Mouse (Mus musculus) right cerebral cortex, adult 18-20 months (tissue): ENCODE results near the gene Mia.

Source experiments
- DNase-seq: peaks from one replicate; pipeline ENCODE4 v3.0.0; 2022; ENCODE audit warnings: mixed read lengths

Mia gene

DNA sequence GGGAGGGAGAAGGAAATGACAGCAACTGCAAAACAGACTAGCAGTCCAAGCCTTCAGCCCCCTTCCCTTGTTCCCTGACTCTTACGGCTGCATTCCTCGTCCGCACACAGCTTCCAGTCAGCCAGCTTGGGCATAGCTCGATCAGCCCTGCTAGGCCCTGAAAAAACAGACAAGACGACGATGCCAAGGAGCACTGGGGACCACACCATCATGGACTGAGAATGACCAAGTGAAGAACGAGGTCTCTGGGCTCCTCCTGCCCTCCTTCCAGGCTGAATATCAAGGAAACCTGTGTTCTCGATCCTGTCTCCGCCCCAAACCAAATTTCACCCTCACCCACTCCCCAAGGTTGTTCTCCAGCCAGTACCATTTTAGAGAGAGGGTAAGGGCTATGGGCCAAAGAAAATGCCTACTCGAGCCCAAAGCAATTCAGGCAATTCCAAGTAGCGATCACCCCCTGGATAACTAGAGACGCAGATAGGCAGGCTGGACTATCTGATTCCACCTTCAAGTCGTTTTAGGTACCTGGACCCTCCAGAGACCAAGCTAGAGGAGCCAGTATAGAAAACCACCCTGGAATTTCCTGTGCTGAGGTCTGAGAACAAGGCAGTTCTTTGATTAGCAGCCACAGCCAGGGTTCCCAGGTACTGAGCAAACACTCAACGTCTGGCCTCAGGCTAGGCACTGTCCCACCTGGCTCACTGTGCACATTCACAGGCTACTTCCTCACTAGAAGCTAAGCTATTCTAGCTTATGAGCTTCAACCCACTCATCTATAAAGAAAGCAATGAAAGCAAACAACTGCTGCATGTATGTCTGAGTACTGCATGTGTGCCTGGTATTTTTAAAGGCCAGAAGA lies at the start of gene Mia, which contains the start of gene Gm21983:
Gene Mia (minus strand): TSS at position 321 of the 859 bp plus-strand sequence.
Gene Gm21983 (minus strand): TSS at position 250 of the 859 bp plus-strand sequence.
- DNase-seq: no peak

DNA sequence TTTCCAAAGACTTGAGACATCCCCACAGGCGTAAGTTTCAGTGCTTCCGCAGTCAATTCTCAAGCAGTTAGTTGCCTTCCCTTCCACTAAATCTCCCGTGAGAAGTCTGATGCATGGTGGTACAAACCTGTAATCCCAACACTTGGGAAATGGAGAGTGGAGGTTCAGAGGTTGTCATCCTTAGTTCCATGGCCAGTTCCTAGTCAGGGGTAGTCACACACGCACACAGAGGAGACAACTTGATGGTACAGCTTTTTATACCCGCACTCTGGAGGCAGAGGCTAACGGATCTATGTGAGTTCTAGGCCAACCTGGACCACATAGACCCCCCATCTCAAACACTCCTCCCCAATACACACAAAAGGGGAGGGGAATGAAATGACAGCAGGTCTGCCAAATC lies 47.9 kb upstream of the Mia start:
- DNase-seq: no peak

DNA sequence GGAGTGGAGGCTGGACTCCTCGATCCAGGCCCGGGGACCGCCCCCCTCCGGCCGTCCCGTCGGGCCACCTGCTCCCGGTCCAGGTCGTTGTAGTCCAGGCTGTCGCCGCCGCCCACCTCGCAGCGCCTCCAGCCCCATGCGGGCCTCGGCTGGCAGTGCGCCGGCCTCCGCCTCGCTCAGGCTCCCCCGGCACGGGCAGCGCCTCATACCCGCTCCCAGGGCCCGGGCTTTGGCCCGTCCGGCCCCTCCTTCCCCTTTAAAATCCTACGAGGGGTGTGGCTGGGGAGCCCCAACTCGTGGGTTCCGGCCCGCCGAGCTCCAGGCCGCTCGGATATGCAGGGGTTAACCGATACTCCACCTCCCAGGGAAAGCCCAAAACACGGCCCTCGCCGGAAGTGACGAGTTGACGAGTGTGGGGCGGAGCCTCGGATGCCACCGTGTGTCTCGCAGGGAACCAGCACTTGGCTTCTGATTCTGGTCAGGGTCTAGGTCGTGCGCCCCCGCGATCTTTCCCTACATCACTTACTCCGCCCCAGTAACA lies 47.4 kb upstream of the Mia start, which contains the start of gene Itpkc:
Gene Itpkc (minus strand): TSS at position 381 of the 541 bp plus-strand sequence.
- DNase-seq: peak; percentile 94

DNA sequence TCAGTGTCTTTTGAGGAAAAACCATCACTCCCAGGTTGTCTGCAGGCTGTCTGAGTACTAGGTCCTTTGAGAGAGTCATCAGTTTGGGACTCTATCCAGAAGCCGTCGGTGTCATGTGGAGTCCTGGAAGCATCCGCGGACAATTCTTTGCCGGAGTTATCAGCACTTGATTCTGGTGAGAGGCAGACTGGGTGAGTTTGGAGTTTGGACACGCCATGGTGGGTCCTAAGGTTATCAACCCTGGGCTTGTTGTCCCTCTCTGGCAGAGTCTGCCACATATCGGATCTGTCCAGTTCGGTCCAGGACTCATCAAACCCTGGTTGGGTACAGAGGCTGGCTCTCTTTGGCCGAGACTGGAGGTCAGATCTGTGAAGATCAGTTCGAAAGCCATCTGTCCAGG lies 46.7 kb upstream of the Mia start:
- peak; percentile 16 for DNase-seq

DNA sequence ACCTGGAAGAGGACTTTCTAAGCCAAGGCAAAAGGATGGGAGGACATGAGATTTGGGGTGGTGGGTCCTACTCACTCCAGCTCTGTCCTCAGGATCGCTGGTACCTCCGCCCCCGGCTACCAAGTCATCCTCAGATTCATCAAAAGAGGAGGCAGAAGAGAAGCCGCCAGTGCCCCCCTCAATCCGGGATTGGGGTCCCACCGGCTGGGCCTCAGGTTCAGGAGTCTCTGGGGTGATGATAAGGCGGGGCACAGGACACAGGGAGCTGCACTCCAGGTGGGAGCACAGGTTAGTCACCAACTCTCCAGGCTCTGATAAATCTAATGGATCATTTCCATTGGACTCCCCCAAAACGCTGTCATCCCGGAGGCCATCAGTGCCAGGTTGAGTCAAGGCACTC lies 46.3 kb upstream of the Mia start:
- no peak for DNase-seq

DNA sequence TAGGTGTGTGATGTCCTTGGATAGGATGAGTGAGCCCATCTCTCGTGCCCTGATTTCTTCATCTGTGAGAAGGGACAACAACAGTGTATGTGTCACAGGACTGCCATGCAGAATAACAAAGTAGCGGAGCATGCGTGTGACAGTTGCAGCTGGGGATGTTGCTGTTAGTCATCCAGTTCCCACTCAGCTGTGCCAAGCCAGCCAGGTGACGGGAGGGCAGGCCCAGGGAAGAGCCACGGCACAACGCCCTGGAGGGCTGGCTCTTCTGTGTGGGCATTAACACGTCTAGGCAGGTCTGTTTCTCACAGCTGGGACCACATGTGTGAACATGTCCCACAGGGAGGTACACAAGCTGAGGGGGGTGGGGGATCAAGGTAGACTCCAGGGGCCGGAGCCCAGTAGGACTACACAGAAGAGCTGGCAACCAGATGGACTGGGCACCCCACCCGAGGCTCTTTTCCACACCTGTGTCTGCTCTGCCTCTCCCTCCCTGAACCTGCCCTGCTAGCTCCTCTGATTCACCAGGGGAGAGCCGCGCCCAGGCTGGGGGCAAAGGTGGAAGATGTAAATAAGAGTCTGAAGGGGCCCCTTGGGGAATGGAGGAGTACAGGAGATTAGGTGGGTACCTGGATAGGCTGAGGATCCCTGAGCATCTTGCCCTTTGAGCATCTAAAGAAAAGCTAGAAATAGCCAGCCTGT lies 44.1 kb upstream of the Mia start:
- DNase-seq: peak; percentile 76

DNA sequence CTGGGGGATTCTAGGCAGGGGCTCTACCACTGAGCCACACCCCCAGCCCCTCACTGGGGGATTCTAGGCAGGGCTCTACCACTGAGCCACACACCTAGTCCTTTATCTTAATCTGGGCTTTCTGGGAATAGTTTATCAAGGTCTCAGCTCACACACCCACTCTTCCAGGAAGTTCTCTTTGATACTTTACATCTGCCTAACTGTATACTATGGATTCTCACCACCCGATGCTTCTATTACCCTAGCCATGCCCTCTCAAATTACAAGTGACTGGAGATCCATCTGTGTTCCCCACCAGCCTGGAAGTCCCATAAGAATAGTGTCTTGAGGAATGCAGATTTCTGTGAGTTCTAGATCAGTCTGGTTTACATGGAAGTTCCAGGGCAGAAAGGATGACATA lies 41.6 kb upstream of the Mia start:
- DNase-seq: no peak

DNA sequence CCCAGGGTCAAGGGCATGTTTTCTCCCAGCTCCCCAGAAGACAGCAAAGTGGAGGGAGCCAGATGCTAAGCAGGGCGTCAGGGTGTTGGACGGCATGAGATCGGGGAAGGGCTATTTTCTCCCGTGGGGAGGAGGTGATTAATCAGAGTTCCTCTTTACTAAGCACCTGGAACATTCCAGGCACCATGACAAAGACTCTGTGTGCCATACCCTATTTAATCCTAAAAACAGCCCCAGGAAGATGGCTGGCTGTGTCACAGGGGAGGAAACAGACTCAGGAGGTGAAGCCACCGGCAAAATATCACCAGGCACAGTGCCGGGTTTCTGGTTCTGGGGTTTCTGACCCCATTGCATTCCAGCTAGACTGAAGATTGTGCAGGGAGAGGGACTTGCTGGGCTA lies 41.0 kb upstream of the Mia start:
- DNase-seq: no peak

DNA sequence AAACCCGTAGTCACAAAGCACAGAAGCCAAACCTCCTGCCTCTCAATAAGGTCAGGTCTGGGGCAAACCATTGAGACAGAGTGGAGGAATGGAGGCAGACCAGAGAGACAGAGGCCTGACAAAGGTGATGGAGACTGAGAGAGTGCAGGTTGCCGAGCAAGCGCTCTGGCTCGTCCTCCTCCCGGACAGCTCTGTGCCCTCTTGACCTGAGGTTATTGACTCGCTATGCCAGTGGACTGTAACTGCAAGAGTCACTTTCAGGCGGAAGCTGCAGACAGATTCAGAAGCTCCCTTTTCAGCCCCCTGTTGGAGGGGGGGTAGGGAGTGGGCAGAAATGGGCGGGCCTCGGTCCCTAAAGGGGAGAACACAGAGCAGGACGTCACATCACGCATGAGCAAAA lies 39.0 kb upstream of the Mia start:
- no peak for DNase-seq

DNA sequence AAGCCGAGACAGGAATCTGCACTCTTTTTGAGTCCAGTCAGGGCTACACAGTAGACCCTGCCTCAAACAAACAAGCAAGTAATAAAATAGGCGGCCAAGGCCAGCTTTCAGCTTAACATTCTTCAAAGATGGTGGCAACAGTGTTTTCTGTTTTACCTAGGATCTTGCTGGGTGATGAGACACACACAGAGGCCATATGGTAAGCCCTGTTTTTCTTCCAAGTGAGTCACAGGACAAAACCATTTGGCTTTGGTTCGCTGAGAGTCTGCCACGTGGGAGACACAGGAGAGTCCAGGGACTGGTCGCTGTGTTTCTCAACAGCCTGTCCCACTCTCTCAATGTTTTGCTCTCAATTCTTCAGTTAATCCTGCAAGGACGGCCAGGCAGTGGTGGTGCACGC lies 37.6 kb upstream of the Mia start:
- DNase-seq: no peak

DNA sequence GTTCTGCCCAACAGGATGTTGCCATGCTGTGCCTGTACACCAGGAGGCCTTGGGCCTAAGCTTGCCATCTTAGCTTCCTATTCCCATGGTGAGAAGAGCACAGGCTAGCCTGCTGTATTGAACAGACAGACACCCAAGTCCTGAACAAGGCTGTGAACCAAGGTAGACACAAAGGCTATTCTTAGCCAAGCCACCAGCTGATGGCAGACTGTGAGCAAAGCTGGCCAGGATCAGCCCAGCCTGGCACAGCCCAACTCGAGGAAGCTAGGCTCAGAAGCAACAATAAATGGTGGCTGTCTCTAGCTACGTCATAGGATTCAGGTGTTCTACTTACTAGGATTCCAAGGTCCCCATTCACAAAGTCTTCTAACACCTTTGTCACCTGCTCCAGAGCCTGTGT lies 31.7 kb upstream of the Mia start:
- DNase-seq: no peak

DNA sequence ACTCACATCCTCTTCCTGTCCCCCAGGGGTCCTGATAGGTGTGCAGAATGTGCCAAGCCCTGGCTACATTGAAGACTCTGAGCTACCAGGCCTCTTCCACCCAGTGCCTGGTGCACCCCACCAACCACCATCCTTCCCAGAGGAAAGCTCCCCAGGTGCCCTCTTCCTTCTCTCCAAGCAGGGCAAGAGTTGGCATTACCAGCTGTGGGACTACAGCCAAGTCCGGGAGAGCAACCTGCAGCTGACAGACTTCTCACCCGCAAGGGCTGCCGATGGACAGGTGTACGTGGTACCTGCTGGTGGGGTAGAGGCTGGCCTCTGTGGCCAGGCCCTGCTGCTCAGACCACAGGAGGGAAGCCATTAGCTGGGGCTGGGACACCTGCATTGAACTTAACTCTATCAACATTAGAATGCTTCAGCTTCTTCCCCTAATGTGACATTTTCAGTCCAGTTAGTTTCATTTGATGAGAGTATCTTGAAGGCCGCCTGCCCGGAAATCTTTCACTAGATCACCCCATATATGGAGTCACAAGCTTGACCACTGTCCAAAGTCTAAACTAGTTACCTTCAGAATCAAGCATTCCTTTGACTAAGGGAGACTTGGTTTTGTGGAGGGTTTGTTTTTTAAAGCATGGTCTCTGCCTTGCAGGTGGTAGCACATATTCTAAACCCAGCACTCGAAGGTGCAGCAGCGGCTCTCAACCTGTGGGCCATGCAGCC lies 22.9 kb upstream of the Mia start:
- no peak for DNase-seq

DNA sequence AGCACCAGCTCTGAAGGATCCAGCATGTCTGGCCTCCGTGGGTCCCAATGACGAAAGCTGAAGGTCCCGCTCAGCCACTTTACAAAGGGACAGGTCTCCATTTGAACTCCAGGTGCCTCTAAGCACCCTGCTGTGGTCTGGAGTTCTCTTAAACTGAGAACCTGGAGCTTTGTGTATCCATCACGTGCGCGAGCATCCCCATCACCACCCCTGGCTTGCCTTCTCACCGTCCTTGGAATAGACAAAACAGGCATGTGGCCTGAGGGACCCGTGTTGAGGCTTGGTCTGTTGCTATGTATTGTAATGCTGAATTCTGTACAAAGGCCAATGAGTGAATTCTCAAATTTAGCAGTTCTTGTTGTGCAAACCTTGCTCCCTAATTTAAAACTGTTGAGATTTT lies 17.8 kb upstream of the Mia start:
- DNase-seq: no peak

DNA sequence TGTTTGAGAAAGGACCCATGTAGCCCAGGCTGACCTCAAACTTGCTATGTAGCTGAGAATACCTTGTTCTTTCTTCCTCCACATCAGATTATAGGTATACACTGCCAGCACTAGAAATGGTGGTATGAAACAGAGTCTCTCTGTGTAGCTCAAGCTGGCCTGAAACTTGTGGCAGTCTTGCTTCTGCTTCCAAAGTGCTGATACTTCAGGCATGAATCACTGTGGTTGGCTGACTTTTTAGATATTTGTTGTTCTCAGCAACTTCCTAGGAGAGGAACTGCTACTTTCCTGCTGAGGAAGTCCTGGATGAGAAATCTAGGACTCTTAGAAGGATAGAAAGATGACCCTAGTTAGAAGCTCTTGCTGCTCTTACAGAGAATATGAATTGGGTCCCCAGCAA lies 17.4 kb upstream of the Mia start:
- DNase-seq: no peak

DNA sequence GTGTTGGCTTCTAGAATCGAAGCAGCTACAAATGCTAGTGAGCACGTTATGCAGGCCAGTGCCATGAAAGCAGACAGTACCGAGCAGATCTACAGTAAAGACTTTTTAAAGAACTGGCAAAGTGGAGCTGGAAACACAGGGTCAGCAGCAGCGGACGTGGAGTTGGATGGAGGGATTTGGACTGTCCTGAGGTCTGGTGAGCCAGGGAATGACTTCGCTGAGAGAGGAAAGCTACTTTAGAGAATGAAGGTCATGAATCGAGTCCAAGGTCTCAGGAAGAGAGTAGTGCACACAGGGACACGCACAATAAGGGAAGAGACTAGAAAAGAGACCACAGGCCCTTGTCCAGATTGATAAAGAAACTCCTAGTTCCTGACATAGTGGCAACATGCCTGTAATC lies 16.7 kb upstream of the Mia start:
- DNase-seq: no peak

DNA sequence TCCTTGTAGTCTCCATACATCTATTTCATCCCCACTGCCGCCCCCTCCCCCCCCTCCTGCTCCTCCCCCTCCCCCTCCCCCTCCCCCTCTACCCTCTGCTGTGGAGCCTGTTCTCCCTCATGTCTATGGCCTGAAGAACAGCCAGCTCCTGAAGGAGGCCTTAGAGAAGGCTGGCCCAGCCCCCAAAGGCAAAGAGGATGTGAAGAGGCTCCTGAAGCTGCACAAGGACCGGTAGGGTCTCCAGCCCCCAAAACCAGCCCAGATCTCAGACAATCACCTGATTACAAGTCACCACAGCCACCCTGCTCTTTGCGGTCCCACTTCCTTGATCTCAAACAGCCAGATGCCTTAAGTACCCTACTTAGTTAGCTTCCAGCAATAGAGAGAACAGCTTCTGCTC lies 16.2 kb upstream of the Mia start:
- no peak for DNase-seq

DNA sequence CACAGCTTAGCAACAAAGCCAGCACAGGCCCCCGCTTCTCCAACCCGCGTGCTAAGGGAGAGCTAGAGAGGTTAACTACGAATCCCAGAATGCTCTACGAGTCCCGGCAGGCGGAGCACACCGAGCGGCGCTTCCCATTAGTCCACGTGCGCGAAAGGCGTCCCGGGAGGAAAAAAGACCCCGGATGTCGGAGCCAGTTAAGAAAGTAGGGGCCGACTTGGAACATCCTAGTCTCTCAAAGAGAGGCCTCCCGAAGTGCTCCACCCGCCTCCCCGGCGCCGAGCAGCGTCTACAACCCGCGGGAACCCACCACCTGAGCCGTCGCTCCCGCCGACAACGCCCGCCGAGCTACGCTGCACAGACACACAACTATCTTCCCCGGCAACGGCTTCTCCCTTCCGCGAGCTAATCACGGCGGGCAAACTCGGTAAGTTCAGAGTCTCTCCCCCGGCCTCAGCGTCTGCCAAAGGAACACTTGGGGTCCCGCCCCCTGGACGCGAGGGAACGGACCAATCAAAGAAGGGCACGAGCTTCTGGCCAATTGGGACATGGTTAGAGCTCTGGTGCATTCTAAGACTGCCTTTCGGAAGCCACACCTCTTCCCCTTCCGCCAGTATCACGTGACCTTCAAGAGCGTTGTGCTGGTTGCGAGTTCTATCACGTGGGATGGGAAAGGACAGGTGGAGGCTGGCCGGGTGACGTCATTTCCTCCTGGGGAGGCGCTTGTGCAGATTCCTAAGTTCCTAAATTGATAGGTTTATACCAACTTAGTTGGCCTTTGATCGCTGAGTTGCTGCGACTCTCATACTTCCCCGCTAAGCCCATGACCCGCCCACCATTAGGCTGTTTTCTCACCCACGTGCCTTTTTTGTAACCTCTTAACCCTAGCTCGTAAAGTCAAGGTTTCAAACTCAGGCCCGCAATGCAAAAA lies 15.0 kb upstream of the Mia start, which contains the start of the genes BC024978 and Snrpa:
Gene BC024978 (plus strand): TSS at position 101 of the 931 bp plus-strand sequence.
Gene Snrpa (minus strand): TSS at position 591 of the 931 bp plus-strand sequence.
- DNase-seq: peak; percentile 99

DNA sequence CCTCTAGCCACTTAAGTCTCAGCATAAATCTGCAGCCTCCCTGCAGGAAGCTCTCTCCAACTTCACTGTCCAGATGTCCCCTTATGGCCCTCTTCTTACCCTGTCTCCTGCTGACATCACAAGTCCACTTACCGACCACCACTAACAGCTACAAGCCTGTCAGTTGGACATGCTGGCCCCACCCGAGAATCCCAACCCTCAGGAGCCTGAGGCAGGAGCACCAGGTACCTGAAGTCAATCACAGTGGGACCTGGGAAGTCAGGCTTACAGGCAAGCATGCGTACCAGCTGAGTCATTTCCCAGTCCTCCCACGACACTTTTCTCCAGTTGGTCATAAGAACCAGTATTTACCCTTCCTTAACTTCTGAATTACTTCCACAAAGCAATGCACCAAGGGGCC lies 12.8 kb upstream of the Mia start:
- DNase-seq: no peak

DNA sequence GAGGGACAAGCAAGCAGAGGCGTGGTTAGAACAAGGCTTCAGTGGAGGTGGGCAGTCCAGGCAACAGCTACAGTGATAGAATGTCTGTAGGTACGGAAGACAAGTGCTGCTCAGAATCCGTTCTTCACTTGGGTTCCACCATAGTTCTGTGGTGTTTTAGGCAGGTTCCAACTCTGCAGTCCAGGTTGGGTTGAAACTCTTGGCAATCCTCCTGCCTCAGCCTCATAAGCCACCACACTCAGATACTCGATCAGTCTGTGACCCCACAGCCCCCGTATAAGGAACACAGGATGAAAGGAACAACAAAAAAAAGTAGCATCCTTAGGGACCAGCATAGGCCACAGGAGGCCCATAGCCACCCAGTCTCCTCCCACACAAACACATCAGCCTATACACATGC lies 11.5 kb upstream of the Mia start:
- no peak for DNase-seq

DNA sequence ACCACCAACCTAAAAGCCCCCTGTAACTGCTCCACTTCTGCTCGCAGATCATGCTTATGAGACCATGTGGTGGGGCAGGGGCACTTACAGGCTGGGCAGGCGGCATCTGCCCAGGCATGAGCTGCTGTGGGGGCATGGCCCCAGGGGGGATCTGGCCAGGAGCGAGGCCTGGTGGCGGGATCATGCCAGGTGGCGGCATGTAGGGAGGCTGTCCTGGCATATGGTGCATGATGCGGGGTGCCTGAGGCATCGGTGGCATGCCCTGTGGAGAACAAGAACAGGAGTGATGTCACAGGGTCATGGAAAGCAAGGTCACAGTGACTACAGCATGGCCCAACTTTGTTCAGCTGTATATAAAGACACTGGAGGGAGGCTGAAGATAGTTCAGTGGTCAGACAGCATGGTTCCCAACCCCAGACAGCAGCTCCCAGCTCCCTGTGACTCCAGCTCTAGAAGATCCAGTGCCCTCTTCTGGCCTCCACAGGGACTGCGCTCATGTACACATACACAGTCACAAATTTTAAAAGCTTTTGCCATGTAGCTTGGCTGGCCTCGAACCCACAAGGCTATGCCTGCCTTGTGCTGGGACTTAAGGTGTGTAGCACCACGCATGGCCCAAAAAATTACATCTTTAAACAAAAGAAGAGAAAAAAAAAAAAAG lies 8.4 kb upstream of the Mia start:
- no peak for DNase-seq

DNA sequence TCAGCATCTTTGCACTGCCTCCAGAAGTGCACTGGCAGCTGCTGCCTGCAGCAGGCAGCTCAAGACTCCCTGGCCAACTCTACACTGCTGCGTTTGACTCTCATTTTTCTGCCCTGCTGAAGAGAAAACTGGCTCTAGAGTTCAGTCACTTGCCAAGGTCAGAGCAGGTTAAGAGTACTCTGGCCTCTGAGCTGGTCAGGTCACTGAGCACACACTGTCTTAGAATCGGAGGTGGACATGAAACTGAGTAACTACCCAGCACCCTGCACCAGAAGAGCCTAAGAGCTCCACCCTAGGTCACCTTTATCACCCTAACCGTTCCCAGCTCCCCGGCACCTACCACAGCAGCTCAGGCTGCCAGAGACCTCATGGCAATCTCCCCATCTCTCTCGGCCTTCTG lies 5.0 kb upstream of the Mia start:
- DNase-seq: no peak
